Mouse (Mus musculus) megakaryocyte progenitor cell, adult 5-6 weeks (primary cell): ENCODE results near the gene Zbtb7b. TPM values are rescaled to one million over a fixed set of nuclear protein-coding genes. Genes with fewer than 3 reads are reported as not detected.
"Not testable (repeated sequence)": the region's sequence is repeated elsewhere in the genome, so short reads cannot be mapped to it uniquely, and the experiment has no call there.

ENCODE experiments used
- ATAC-seq: replicated peaks from 2 replicates; pipeline ENCODE4 v1.8.0; 2016; ENCODE audit warnings: mild to moderate bottlenecking, moderate TSS enrichment, inconsistent platforms; ENCODE audit not compliant: poor library complexity
- total RNA-seq, 2 experiments: library from RNA; stranded (forward) in 1 of 2; stranded (reverse) in 1 of 2; fragments of 157-497, 149-512 nt in 1 of 2; fragments of 200-1000 nt in 1 of 2; gene quantifications; 2 replicates each; pipeline versions ENCODE4 v1.2.3 to v1.2.4; 2015 to 2017

The Zbtb7b gene
- total RNA-seq (2015): 3.8 and 5.7 TPM in 2 replicates
- 9.1 and 17.4 TPM in 2 replicates for total RNA-seq (2017)

GRCm38 (mm10) chr3:89394006-89394893, at the start of gene Zbtb7b:
TSS of gene Zbtb7b (minus strand) at chr3:89394776.
- ATAC-seq: peak; percentile 57

- no peak for ATAC-seq
These were observed 46.1 kb upstream of the Zbtb7b start for GRCm38 (mm10) chr3:89440691-89441090.

DNA sequence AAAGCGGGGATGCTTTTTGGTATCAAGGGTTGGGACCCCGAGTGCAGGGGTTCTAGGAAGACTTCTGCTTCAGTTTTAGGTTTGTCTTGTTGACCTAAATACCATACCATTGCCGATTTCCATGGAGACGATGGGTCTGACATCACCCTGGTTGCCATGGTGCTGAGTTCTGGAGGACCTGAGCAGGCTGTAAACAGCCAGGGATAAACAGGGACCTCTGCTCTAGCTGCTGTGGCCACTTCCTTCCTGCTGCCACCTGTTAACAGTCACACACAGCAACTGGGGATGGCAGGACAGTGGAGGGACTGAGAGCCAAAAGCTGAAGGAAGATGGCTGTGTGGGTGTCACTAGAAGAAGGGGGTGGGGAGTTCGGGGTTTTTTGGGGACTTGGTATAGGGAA, 42.7 kb upstream of the Zbtb7b start:
- ATAC-seq: peak; percentile 38

GRCm38 (mm10) chr3:89436176-89437113, 41.9 kb upstream of the Zbtb7b start, which contains the start of gene Pbxip1:
TSS of gene Pbxip1 (plus strand) at chr3:89436706.
- peak; percentile 76 for ATAC-seq

DNA sequence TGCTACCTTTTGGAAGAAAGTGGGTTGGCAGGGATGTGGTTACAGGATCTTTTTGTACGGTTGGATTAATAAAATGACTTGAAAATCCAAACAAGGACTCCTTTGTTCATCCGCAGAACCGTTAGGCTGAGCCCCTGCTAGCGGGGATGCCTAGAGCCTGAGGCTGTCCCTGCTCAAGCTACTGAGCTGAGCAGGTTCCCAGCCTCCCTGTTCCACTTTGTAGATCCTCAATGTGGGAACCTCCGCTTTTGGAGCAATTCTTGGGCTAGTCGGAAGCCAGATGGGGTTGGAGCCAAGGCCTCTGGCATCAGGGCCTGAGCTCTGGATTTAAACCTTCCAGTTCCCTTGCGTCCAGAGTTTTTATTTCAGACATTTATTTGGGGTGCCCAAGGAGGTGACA, 40.5 kb upstream of the Zbtb7b start:
- ATAC-seq: no peak

GRCm38 (mm10) chr3:89434532-89434931, 40.0 kb upstream of the Zbtb7b start:
- no peak for ATAC-seq

DNA sequence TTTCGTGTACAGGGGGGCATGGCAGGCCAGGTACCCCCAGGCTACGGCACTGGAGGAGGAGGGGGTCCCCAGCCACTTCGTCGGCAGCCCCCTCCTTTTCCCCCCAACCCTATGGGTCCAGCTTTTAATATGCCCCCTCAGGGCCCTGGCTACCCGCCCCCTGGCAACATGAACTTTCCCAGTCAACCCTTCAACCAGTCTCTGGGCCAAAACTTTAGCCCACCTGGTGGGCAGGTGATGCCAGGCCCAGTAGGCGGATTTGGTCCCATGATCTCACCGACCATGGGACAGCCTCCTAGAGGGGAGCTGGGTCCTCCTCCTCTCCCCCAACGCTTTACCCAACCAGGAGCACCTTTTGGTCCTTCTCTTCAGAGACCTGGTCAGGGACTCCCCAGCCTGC, 38.0 kb upstream of the Zbtb7b start:
- no peak for ATAC-seq

GRCm38 (mm10) chr3:89430171-89431159, 35.9 kb upstream of the Zbtb7b start, which contains the start of gene Pygo2:
TSS of gene Pygo2 (plus strand) at chr3:89430214.
- peak; percentile 95 for ATAC-seq

GRCm38 (mm10) chr3:89429021-89429420, 34.4 kb upstream of the Zbtb7b start:
- not testable (repeated sequence) for ATAC-seq

GRCm38 (mm10) chr3:89425876-89426275, 31.3 kb upstream of the Zbtb7b start:
- ATAC-seq: peak; percentile 33

DNA sequence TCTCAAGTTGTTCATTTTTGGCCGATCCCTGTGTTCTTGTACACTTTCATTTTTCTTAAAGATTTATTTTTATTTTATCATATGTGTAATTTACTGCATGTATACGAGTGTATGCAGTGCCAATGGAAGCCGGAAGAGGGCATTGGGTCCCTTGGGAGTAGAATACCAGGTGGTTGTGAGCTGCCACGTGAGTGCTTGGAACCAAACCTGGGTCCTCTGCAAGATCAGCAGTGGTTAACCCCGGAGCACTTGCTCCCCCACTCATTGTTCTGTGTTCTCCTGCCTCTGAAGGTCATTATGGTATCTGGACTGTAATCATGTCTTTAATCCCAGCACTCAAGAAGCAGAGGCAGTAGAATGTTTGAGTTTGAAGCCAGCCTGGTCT, 30.6 kb upstream of the Zbtb7b start:
- no peak for ATAC-seq

DNA sequence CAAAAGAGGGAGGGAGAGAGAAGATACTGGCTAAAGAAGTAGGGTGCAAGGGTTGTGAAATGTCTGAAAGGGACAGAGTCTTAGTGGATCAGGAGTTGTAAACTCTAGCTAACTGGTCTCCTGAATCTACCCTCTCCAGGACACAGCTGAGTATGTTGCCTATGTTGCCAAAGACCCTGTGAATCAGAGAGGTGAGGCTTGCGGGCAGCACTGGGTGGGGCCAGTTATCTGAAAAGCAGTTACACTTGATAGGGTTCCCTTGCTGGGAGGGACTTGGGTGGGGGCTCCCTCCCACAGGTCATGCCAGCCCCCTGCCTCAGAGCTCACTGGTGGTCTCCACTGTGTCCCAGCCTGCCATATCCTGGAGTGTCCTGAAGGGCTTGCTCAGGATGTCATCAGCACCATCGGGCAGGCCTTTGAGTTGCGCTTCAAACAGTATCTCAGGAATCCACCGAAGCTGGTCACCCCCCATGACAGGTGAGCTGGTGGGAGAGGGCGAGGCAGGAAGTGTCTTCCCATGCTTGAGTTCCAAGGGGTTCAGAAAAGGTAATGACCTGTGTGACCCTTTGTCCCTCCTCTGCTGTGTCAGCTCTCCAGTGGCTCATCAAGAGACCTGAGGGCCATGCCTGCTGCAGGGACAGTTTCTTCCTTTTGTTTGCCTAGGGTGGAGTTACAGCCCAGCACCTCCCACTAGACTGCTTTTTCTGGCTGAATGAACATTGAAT, 30.0 kb upstream of the Zbtb7b start:
- ATAC-seq: no peak

DNA sequence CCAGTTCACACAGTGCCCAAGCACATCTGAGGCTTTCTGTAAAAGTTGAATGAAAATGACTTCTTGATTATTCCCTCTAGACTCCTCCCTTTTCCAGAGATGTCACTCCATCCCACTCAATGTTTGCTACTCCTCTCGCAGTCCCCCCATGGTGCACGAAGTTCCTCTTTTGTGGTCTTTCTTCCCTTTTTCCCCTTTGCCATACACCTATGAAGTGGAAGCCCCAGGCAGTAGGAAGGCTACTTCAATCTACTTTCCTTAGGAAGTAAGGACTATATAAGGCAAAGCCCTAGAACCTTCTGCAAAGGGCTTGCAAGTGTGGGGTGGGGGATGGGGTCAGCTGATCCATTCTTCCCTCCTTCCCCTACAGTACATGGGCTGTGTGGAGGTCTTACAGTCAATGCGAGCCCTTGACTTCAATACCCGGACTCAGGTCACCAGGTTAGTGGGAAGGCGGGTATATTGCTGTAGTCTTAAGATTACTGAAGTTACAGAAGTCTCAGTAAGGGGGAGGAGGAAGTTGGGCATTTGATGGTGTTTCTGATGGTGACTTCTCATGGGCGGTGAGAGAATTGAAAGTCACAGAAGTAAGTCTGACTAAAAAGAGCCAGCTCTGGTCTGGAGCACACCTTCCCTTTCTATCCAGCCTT, 28.1 kb upstream of the Zbtb7b start:
- ATAC-seq: no peak

GRCm38 (mm10) chr3:89421810-89422473, 27.4 kb upstream of the Zbtb7b start:
- no peak for ATAC-seq

GRCm38 (mm10) chr3:89421002-89421774, 26.6 kb upstream of the Zbtb7b start:
- peak; percentile 45 for ATAC-seq

DNA sequence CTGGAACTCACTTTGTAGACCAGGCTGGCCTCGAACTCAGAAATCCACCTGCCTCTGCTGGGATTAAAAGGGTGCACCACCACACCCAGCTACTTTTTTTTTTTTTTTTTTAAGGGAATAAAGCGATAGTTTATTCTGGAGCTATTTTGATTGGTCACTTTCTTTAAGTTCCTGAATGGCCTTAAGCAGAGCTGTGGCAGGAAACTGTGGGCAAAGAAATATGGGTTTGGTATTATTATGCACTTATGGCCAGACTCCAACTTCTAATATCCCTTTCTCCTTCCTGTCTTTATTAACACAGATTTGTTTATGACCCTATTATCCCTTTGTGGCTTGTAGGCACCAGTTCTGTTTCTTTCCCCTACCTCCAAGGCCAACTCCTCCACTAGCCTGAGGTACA, 25.8 kb upstream of the Zbtb7b start:
- ATAC-seq: no peak

GRCm38 (mm10) chr3:89419981-89420380, 25.4 kb upstream of the Zbtb7b start:
- ATAC-seq: no peak

GRCm38 (mm10) chr3:89419571-89419970, 25.0 kb upstream of the Zbtb7b start:
- no peak for ATAC-seq
